Mouse (Mus musculus) brown adipose tissue, adult 24 weeks (tissue): ENCODE results near the gene Nkain1. TPM values are rescaled to one million over a fixed set of nuclear protein-coding genes. Genes with fewer than 3 reads are reported as not detected.

Source experiments
- H3K27ac ChIP-seq: fragments of 200-500 bp; replicated peaks from 2 replicates; pipeline ENCODE4 v1.5.1; 2012; ENCODE audit warnings: low read depth, mild to moderate bottlenecking, low read length
- H3K4me1 ChIP-seq: fragments of 200-500 bp; 2 replicates; pipeline ENCODE4 v1.6.1; 2012; ENCODE audit warnings: low read length, mixed read lengths; ENCODE audit not compliant: control insufficient read depth, insufficient read depth, insufficient read length
- H3K4me3 ChIP-seq: fragments of 200-500 bp; 2 replicates; pipeline ENCODE4 v1.5.1; 2012; ENCODE audit warnings: low read depth, mild to moderate bottlenecking, low read length, moderate library complexity; ENCODE audit not compliant: insufficient read depth
- polyA plus RNA-seq: library from polyadenylated mRNA; stranded (reverse); fragments of >200 nt; gene quantifications from 2 replicates; pipeline ENCODE4 v1.2.4, GENCODE M21; 2012; ENCODE audit not compliant: missing spikeins, insufficient read depth, insufficient read length

The Nkain1 gene
- polyA plus RNA-seq, 1 experiment, result 4.0 TPM

- Histone ChIP-seq H3K4me1 (no peaks in the 10 kb centered on the region), H3K4me3 (no peak overlapping the region), H3K27ac (no peak overlapping the region)
Measured at GRCm38 (mm10) chr4:130560576-130561310, 13.2 kb downstream of the Nkain1 start.

GRCm38 (mm10) chr4:130559220-130559619 lies 14.8 kb downstream of the Nkain1 start:
- no peaks in the 10 kb centered on the region for H3K4me1 ChIP-seq
- H3K4me3 ChIP-seq, result no peak overlapping the region
- H3K27ac ChIP-seq, result no peak overlapping the region

DNA sequence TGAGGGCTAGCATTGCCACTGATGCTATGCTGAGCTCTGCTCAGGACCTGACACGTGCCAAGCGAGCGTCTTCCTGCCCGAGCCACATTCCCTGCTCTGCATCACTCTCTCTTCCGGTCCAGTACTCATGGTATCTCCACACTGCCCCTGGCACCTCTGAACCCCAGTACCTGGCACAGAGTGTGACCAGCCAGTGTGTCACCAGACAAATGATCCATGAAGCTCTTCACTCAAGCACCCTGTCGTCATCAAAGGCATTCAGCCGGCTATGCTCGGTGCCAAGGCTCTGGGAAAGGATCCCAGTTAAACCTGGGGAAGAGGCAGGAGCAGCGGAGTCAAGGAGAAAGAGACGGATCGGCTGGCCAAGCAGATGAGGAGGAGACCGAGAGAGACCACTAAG lies 16.1 kb downstream of the Nkain1 start:
- Histone ChIP-seq H3K4me3 (no peak overlapping the region), H3K4me1 (0 out of 2 replicates have a peak, but pooled peaks cover 3% of the 10 kb centered on the region), H3K27ac (no peak overlapping the region)

DNA sequence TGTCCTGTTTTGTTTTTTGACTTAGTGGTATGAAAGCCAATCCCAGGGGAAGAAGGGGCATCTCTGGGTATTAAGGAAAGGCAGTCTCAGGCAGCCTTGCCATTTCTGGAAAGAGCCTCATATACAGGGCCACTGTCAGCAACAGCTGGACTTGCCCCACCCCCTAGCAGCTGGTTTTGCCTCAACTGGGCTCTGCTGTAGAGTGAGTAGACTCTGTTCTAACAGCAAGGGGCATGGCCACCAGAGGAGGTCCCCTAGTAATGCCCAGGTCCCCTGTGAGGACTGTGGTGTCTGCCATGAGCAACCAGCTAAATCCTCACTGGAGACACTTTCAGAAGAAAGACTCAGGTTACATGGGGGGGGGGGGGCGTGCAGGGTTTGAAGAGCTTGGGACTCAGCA lies 17.0 kb downstream of the Nkain1 start:
- 0 out of 2 replicates have a peak, but pooled peaks cover 3% of the 10 kb centered on the region for H3K4me1 ChIP-seq
- H3K4me3 ChIP-seq, result no peak overlapping the region
- H3K27ac ChIP-seq, result no peak overlapping the region

GRCm38 (mm10) chr4:130556224-130556623 lies 17.7 kb downstream of the Nkain1 start:
- Histone ChIP-seq H3K27ac (no peak overlapping the region), H3K4me3 (no peak overlapping the region), H3K4me1 (0 out of 2 replicates have a peak, but pooled peaks cover 3% of the 10 kb centered on the region)

DNA sequence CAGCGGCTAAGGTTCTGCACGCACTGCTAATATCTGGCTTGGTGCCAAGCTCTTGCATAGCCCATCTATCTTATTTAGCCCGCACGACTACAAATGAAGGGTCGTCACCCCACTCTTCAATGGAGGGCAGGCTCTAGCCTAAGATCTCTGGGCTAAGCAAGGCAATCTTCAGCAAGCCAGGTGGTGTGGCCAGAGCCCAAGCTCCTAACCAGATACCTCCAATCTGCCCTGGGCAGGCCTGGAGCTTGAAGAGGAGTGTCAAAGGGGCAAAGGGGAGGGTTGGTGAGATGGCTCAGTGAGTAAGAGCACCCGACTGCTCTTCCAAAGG lies 20.9 kb downstream of the Nkain1 start:
- Histone ChIP-seq H3K27ac (no peak overlapping the region), H3K4me3 (no peak overlapping the region), H3K4me1 (0 out of 2 replicates have a peak, but pooled peaks cover 3% of the 10 kb centered on the region)

GRCm38 (mm10) chr4:130552312-130553120 lies 21.5 kb downstream of the Nkain1 start:
- Histone ChIP-seq H3K27ac (no peak overlapping the region), H3K4me1 (0 out of 2 replicates have a peak, but pooled peaks cover 3% of the 10 kb centered on the region), H3K4me3 (no peak overlapping the region)

DNA sequence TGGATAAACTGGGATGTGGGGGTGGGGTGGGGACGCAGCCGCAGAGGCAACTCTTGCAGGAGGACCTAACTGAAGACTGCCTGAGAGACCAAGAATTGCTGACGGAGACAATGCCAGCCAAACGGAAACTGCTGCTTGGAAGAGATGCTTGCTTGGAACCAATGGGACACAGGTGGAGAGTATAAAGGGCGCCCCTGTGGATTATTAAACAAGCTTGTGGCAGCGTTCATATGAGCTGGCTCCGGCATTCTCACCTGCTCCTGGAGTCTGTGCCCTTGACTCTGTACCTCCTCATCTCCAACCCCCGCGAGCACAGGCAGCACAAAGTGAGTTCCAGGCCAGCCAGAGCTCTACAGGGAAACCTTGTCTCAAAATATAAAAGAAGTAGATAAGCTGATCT lies 23.5 kb downstream of the Nkain1 start:
- H3K27ac ChIP-seq, result no peak overlapping the region
- H3K4me1 ChIP-seq, result 0 out of 2 replicates have a peak, but pooled peaks cover 3% of the 10 kb centered on the region
- no peak overlapping the region for H3K4me3 ChIP-seq

GRCm38 (mm10) chr4:130549189-130549588 lies 24.8 kb downstream of the Nkain1 start:
- Histone ChIP-seq H3K4me1 (0 out of 2 replicates have a peak, but pooled peaks cover 3% of the 10 kb centered on the region), H3K27ac (no peak overlapping the region), H3K4me3 (no peak overlapping the region)

GRCm38 (mm10) chr4:130546798-130547562 lies 27.0 kb downstream of the Nkain1 start:
- no peaks in the 10 kb centered on the region for H3K4me1 ChIP-seq
- no peak overlapping the region for H3K27ac ChIP-seq
- H3K4me3 ChIP-seq, result no peak overlapping the region

DNA sequence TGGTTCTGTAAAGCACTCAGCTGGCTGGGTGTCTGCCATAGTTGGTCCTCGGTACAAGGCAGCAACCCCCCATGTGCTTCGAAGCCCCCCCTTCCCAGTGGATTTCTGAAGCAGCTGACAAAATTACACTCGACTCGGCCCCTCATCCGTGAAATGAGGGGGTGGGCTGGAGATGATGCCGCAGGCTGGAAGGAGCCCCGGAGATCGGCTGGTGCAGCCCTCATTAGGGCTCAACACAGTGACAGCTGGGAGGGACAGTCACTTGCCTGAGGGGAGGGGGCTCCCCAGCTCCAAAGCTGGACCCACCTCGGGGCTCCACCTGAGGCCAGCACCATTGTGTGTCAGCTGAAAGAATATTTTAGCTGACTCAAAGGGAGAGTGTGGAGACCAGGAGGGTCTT lies 29.6 kb downstream of the Nkain1 start:
- no peak overlapping the region for H3K27ac ChIP-seq
- no peaks in the 10 kb centered on the region for H3K4me1 ChIP-seq
- H3K4me3 ChIP-seq, result no peak overlapping the region

DNA sequence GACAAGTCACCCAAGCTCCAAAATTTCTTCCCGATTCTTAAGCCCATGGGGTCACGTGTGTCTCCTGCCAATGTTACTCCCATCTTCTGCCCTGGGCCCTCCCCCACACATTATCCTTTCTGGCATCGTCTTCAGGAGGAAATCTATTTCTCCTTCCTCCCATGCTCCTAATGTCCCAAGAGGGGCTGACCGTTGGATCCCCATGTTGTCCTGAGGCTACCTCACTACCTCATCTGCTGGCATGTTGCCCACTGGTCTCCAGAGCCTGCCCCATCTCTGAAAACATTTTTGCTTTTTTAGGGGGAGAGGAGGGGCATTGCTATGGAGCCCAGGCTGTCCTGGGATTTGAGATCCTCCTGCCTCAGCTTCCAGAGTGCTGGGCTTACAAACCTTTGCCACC lies 30.9 kb downstream of the Nkain1 start:
- Histone ChIP-seq H3K4me1 (no peaks in the 10 kb centered on the region), H3K27ac (no peak overlapping the region), H3K4me3 (no peak overlapping the region)

- no peaks in the 10 kb centered on the region for H3K4me1 ChIP-seq
- no peak overlapping the region for H3K4me3 ChIP-seq
- no peak overlapping the region for H3K27ac ChIP-seq
Measured at GRCm38 (mm10) chr4:130540831-130541230, 33.1 kb downstream of the Nkain1 start.

DNA sequence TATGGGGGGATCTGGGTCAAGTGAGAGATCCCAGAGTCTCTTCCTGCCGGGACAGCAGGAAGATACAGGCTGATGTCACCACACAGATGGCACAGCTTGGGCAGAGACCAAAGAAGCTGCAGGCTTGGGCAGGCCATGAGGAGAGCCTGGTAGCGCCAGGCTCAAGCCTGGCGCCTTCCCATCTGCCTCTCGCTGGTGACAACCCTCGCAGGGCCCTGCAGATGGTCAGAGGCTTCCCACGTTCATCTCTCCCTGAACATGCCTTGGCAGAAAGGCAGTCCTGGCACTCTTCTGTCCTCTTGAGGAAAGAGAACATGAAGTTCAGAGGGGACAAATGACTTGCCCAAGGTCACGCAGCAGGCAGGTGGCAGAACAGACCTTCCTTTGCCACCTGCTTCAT lies 34.3 kb downstream of the Nkain1 start:
- Histone ChIP-seq H3K4me1 (no peaks in the 10 kb centered on the region), H3K4me3 (no peak overlapping the region), H3K27ac (no peak overlapping the region)

GRCm38 (mm10) chr4:130539053-130539452 lies 34.9 kb downstream of the Nkain1 start:
- Histone ChIP-seq H3K4me3 (no peak overlapping the region), H3K27ac (no peak overlapping the region), H3K4me1 (no peaks in the 10 kb centered on the region)
